Mouse (Mus musculus) forebrain, embryonic 15.5 days (tissue): Measurements from ENCODE around the gene Lmx1a. TPM values are rescaled to one million over a fixed set of nuclear protein-coding genes. Genes with fewer than 3 reads are reported as not detected.

Experiments used
- ATAC-seq: fragments of 200-750 bp; cut with Nextera tagmentation; replicated peaks from 2 replicates; pipeline ENCODE4 v1.8.0; 2017; ENCODE audit warnings: mild to moderate bottlenecking, moderate TSS enrichment, moderate library complexity
- H3K27ac ChIP-seq: fragments of 300-500 bp; sonication (generic); replicated peaks from 2 replicates; pipeline ENCODE4 v1.5.1; 2015; ENCODE audit warnings: mild to moderate bottlenecking, inconsistent platforms
- H3K27me3 ChIP-seq: fragments of 300-500 bp; sonication (generic); 2 replicates; pipeline ENCODE4 v1.6.1; 2015; ENCODE audit warnings: inconsistent platforms
- H3K36me3 ChIP-seq: fragments of 300-500 bp; sonication (generic); 2 replicates; pipeline ENCODE4 v1.6.1; 2015; ENCODE audit warnings: mild to moderate bottlenecking, inconsistent platforms
- H3K4me1 ChIP-seq: fragments of 300-500 bp; sonication (generic); 2 replicates; pipeline ENCODE4 v1.6.1; 2015; ENCODE audit warnings: inconsistent platforms
- H3K4me2 ChIP-seq: fragments of 300-500 bp; sonication (generic); replicated peaks from 2 replicates; pipeline ENCODE4 v1.6.1; 2015; ENCODE audit warnings: mild to moderate bottlenecking, inconsistent platforms
- H3K4me3 ChIP-seq: fragments of 300-500 bp; sonication (generic); 2 replicates; pipeline ENCODE4 v1.5.1; 2015; ENCODE audit warnings: mild to moderate bottlenecking, inconsistent platforms
- H3K9ac ChIP-seq: fragments of 300-500 bp; sonication (generic); replicated peaks from 2 replicates; pipeline ENCODE4 v1.6.1; 2015; ENCODE audit warnings: mild to moderate bottlenecking, inconsistent platforms
- H3K9me3 ChIP-seq: fragments of 300-500 bp; sonication (generic); 2 replicates; pipeline ENCODE4 v1.6.1; 2016; ENCODE audit warnings: inconsistent platforms
- WGBS: fragments of 180-500 bp; shearing (Covaris S2); methylation state at CpG from one replicate; pipeline ENCODE4 v1.1.7; 2015; ENCODE audit warnings: mixed read lengths; 5-methylcytosine and 5-hydroxymethylcytosine counted together
- polyA plus RNA-seq: library from polyadenylated mRNA; unstranded; fragments of >200 nt; fragmentation: Nextera tagmentation; extraction: Ambion mirVana; gene quantifications from 2 replicates; pipeline ENCODE4 v1.2.1, GENCODE M21; 2015

Gene Lmx1a
- polyA plus RNA-seq = 2.6 and 3.7 TPM in 2 replicates

DNA sequence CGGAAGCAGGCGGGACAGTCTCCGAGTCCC, at the start of gene Lmx1a:
Gene Lmx1a (plus strand): TSS at position 6 of the 30 bp plus-strand sequence.
- H3K36me3 ChIP-seq = no peaks in the 10 kb centered on the region
- no peak for ATAC-seq
- peak within 1 kb of the TSS; percentile 36 for H3K9ac ChIP-seq
- H3K4me2 ChIP-seq = peak within 1 kb of the TSS; percentile 83
- peaks cover 30% of the 10 kb centered on the region for H3K4me1 ChIP-seq
- WGBS = 0% methylated on average over 3 of the region's 3 CpGs
- H3K27me3 ChIP-seq = peaks cover 69% of the 10 kb centered on the region
- peaks cover 7% of the 10 kb centered on the region for H3K9me3 ChIP-seq
- H3K4me3 ChIP-seq = peak within 1 kb of the TSS; percentile 44
- no peak within 1 kb of the TSS for H3K27ac ChIP-seq

DNA sequence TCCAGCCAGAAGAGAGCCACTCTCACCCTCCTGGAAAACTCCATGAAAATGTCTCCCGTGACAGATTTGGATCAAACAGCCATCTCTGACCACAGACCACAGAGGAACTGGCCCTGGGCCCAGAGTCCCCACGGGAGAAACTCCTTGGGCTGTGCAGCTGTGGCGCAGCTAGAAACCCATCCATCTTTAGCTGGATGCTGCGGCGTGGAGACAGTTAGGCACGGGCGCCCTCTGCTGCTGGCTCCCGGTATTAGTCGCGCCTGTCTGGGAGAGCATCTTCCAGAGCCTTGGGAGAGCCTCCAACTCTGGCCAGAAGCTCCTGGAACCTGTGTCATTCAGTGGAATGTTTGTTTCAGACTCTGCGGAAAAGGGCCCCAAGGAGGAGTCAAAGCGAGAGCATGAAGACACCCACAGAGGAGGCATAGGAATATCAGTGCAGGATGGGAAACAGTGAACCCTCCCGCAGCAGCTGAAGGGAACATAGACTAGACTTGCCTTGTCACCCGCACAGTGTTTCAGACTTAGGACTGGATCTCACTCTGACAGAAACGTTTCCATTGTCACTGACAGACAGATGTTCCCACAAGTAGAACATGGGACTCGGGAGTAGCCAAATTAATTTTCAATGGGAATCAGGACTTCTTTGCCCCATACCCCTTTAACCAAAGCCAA, 44.0 kb upstream of the Lmx1a start:
- ATAC-seq = peak; percentile 74; the same call in 1 of the 2 replicates
- no peaks in the 10 kb centered on the region for H3K36me3 ChIP-seq
- no peak overlapping the region for H3K4me2 ChIP-seq
- H3K9ac ChIP-seq = no peak overlapping the region
- H3K27me3 ChIP-seq = no peaks in the 10 kb centered on the region
- H3K4me3 ChIP-seq = no peak overlapping the region
- no peaks in the 10 kb centered on the region for H3K4me1 ChIP-seq
- H3K9me3 ChIP-seq = no peaks in the 10 kb centered on the region
- 19% methylated on average over 16 of the region's 16 CpGs for WGBS
- no peak overlapping the region for H3K27ac ChIP-seq

DNA sequence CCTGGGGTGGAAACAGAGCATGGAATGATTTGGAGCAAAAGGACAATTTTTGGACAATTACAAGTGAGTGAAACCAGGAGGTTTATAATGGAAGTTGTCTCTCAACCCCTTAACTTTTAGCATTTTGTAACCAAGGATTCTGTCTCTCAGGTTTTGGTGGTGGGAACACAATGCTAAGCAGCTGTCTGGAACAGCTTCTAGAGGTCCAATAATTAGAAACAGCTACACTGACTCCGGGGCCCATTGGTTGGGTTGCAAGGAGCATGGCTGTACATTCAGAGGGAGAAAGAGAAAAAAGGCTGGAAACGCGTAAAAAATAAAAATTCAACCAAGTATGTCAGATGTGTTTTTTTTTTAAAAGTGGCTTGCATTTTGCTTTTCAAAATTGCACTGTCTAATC, 40.4 kb upstream of the Lmx1a start:
- no peaks in the 10 kb centered on the region for H3K9me3 ChIP-seq
- 93% methylated on average over 3 of the region's 3 CpGs for WGBS
- no peak for ATAC-seq
- H3K36me3 ChIP-seq = no peaks in the 10 kb centered on the region
- H3K4me1 ChIP-seq = no peaks in the 10 kb centered on the region
- no peak overlapping the region for H3K27ac ChIP-seq
- H3K4me3 ChIP-seq = no peak overlapping the region
- H3K27me3 ChIP-seq = no peaks in the 10 kb centered on the region
- H3K9ac ChIP-seq = no peak overlapping the region
- no peak overlapping the region for H3K4me2 ChIP-seq

DNA sequence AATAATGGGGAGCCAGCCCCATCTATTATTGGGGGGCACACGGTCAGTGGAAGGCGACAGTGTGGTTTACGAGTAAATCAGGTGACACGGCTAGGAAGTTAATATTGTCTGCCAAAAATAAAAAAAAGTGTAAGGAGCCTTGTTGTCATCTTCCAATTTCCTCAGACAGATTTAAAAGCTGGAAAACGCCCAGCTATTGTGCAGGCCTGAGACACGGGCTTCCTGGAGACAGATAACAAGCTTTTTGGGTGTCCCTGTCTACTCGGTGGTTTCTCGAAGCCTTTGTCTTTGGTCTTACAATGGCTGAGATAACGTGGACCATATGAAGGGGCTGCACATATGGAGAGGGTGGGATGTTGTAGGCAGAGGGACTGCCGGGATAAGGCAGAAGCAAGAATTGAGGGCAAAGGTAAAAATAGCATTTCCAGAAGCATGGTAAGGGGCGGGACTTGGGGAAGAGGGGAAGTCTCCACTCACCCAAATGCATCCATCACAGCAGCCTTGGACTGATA, 39.9 kb upstream of the Lmx1a start:
- Histone ChIP-seq H3K27me3 (no peaks in the 10 kb centered on the region), H3K4me1 (no peaks in the 10 kb centered on the region), H3K4me3 (no peak overlapping the region), H3K36me3 (no peaks in the 10 kb centered on the region), H3K9ac (no peak overlapping the region), H3K4me2 (no peak overlapping the region), H3K9me3 (no peaks in the 10 kb centered on the region), H3K27ac (no peak overlapping the region)
- ATAC-seq = no peak
- 77% methylated on average over 11 of the region's 11 CpGs for WGBS

- H3K4me1 ChIP-seq = no peaks in the 10 kb centered on the region
- no peak overlapping the region for H3K9ac ChIP-seq
- ATAC-seq = no peak
- H3K27me3 ChIP-seq = no peaks in the 10 kb centered on the region
- no peak overlapping the region for H3K4me2 ChIP-seq
- no peaks in the 10 kb centered on the region for H3K36me3 ChIP-seq
- WGBS = 83% methylated on average over 2 of the region's 2 CpGs
- no peaks in the 10 kb centered on the region for H3K9me3 ChIP-seq
- H3K4me3 ChIP-seq = no peak overlapping the region
- H3K27ac ChIP-seq = no peak overlapping the region
Observed at GRCm38 (mm10) chr1:167652336-167652735, 36.7 kb upstream of the Lmx1a start.

DNA sequence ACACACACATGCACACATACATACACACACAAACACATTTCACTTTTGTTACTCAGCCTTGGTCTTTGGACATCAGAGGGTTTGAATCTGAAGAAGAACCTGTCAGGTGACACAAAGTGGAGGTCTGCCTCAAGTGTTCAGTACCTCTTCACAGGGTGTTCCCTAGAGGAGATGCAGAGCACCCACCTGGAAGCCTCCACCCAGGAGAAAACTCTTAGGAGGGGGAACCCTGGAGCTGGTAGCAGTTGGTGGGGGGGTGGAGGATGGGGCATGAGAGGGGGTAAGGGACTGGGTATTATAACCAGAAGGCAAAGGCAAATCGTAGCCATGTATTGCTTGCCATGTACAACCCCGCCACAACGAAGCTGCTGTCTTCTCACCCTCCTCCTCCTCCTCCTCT, 30.0 kb upstream of the Lmx1a start:
- WGBS = 91% methylated on average over 3 of the region's 3 CpGs

GRCm38 (mm10) chr1:167660521-167661101, 28.4 kb upstream of the Lmx1a start:
- WGBS = 2% methylated on average over 21 of the region's 21 CpGs
- peak; percentile 85 for ATAC-seq
- peak overlapping the region; percentile 48; the same call in 1 of the 2 replicates for H3K27ac ChIP-seq

More for the DNA sequence above, 30.0 kb upstream of the Lmx1a start:
- no peaks in the 10 kb centered on the region for H3K36me3 ChIP-seq
- no peaks in the 10 kb centered on the region for H3K9me3 ChIP-seq
- peaks cover 20% of the 10 kb centered on the region for H3K4me1 ChIP-seq
- H3K4me2 ChIP-seq = no peak overlapping the region
- peaks cover 10% of the 10 kb centered on the region; the same call in 1 of the 2 replicates for H3K27me3 ChIP-seq
- H3K27ac ChIP-seq = no peak overlapping the region
- no peak overlapping the region for H3K9ac ChIP-seq
- ATAC-seq = no peak
- H3K4me3 ChIP-seq = no peak overlapping the region

DNA sequence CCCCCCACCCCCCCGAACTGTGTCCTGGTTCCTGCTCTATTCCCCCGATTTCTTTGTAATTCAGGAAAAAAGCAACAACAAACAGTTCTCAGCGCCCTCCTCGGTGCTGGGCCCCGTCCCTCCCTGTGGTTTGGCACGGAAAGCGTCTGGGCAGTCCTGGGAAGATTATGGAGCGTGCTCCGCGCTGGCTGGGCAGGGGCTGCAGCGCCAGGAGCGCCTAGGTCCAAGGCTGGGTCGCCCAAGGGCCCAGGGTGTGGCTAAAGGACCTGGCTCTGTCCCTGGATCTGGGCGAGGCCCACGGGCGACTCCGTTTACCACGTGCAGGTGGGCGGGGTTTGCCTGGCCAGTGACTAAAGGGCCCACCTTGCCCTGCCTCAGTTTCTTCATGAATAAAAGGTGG, 27.9 kb upstream of the Lmx1a start:
- Histone ChIP-seq H3K9ac (peak overlapping the region; percentile 11; the same call in 1 of the 2 replicates), H3K36me3 (no peaks in the 10 kb centered on the region), H3K4me2 (peak overlapping the region; percentile 63), H3K9me3 (no peaks in the 10 kb centered on the region), H3K27me3 (peaks cover 10% of the 10 kb centered on the region; the same call in 1 of the 2 replicates), H3K4me3 (peak overlapping the region; percentile 35), H3K4me1 (peaks cover 20% of the 10 kb centered on the region), H3K27ac (no peak overlapping the region)
- peak; percentile 89 for ATAC-seq
- 1% methylated on average over 19 of the region's 19 CpGs for WGBS

More at GRCm38 (mm10) chr1:167660521-167661101, 28.4 kb upstream of the Lmx1a start:
- Histone ChIP-seq H3K27me3 (peaks cover 10% of the 10 kb centered on the region; the same call in 1 of the 2 replicates), H3K9ac (peak overlapping the region; percentile 11; the same call in 1 of the 2 replicates), H3K9me3 (no peaks in the 10 kb centered on the region), H3K4me1 (peaks cover 20% of the 10 kb centered on the region), H3K4me3 (peak overlapping the region; percentile 35), H3K4me2 (peak overlapping the region; percentile 63), H3K36me3 (no peaks in the 10 kb centered on the region)

GRCm38 (mm10) chr1:167663136-167663535, 25.9 kb upstream of the Lmx1a start:
- Histone ChIP-seq H3K4me1 (peaks cover 20% of the 10 kb centered on the region), H3K9ac (no peak overlapping the region), H3K27ac (no peak overlapping the region), H3K9me3 (no peaks in the 10 kb centered on the region), H3K36me3 (no peaks in the 10 kb centered on the region), H3K27me3 (peaks cover 10% of the 10 kb centered on the region; the same call in 1 of the 2 replicates), H3K4me3 (no peak overlapping the region), H3K4me2 (no peak overlapping the region)
- 33% methylated on average over 5 of the region's 5 CpGs for WGBS
- no peak for ATAC-seq

GRCm38 (mm10) chr1:167669796-167670195, 19.2 kb upstream of the Lmx1a start:
- no peaks in the 10 kb centered on the region for H3K9me3 ChIP-seq

DNA sequence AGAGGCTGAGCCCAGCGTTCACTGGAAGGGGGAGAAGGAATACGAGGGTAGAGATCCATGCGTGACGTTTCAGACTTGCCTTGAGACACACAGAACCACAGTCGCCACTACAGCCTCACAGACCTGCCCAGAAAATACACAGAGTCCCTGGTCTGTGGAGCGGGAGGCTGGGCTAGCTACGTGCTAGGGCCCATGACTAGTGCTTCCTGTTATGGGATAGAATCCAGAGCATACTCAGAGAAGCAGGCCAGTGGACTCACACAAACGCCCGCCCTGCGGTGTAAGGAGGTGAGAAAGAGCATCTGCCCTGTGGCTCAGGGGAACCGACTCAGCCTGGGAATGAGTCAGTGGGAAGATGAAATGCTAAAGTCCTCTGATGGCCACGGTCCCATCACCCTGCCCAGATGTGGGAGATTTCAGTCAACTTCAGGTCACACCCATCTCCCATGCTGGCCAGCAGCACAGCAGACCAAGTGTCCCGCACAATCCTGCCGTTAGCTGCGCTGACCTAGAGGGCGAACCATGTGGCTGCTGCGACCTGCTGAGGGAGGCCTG, 16.5 kb upstream of the Lmx1a start:
- 26% methylated on average over 17 of the region's 17 CpGs for WGBS
- H3K4me2 ChIP-seq = no peak overlapping the region
- no peaks in the 10 kb centered on the region for H3K36me3 ChIP-seq
- H3K9me3 ChIP-seq = no peaks in the 10 kb centered on the region
- H3K27me3 ChIP-seq = peaks cover 31% of the 10 kb centered on the region
- no peak overlapping the region for H3K9ac ChIP-seq
- H3K27ac ChIP-seq = no peak overlapping the region
- ATAC-seq = no peak
- H3K4me3 ChIP-seq = no peak overlapping the region
- no peaks in the 10 kb centered on the region for H3K4me1 ChIP-seq

More at GRCm38 (mm10) chr1:167669796-167670195, 19.2 kb upstream of the Lmx1a start:
- no peak overlapping the region for H3K9ac ChIP-seq
- no peaks in the 10 kb centered on the region for H3K36me3 ChIP-seq
- no peaks in the 10 kb centered on the region for H3K4me1 ChIP-seq
- H3K27ac ChIP-seq = no peak overlapping the region
- no peak overlapping the region for H3K4me2 ChIP-seq
- peaks cover 31% of the 10 kb centered on the region for H3K27me3 ChIP-seq
- H3K4me3 ChIP-seq = no peak overlapping the region
- ATAC-seq = no peak; the same call in 1 of the 2 replicates
- WGBS = 31% methylated on average over 6 of the region's 6 CpGs

DNA sequence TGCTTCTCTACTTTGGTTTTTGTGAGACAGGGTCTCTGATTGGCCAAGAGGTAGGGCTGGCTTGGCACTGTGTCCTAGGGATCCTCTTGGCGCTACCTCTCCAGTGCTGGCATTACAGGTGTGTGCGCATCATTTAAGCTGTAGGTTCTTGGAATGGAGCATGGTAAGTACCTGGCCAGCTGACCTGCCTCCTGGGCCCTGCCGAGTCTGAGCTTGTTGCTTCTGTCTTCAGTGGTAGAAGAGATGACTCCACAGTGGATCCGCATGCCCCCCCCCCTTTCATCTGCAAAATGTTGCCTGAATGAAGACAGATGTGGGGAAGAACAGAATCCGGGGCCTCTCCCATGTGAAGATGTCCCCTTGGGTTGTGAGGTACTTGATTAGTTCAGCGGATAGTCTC, 10.0 kb upstream of the Lmx1a start:
- H3K4me3 ChIP-seq = no peak overlapping the region
- H3K4me2 ChIP-seq = no peak overlapping the region
- no peak overlapping the region for H3K27ac ChIP-seq
- ATAC-seq = no peak
- no peaks in the 10 kb centered on the region for H3K36me3 ChIP-seq
- 94% methylated on average over 6 of the region's 6 CpGs for WGBS
- H3K27me3 ChIP-seq = peaks cover 3% of the 10 kb centered on the region; the same call in 1 of the 2 replicates
- H3K4me1 ChIP-seq = no peaks in the 10 kb centered on the region
- H3K9ac ChIP-seq = no peak overlapping the region
- peaks cover 5% of the 10 kb centered on the region; the same call in 1 of the 2 replicates for H3K9me3 ChIP-seq
